Mouse (Mus musculus): ENCODE measurements around the gene Cyp11a1.

- TF ChIP-seq CTCF (IDR thresholded peaks at IDR 0.05; ENCODE audit: low read depth, low read length) = no peak
- no peak for TF ChIP-seq POLR2A (IDR thresholded peaks at IDR 0.05; ENCODE audit: insufficient read depth, low read length)
- no peak for TF ChIP-seq EP300 (IDR thresholded peaks at IDR 0.05; ENCODE audit: insufficient read depth, low read depth, low read length)
Measured at GRCm38 (mm10) chr9:58027426-58028180, 21.4 kb downstream of the Cyp11a1 start.
